Mouse (Mus musculus) ovary, postnatal 14 days (tissue): ENCODE measurements around the gene Tas2r130.
"Not testable (repeated sequence)": the region's sequence is repeated elsewhere in the genome, so short reads cannot be mapped to it uniquely, and the experiment has no call there.

ENCODE experiments used
- DNase-seq: peaks from one replicate; pipeline ENCODE4 v3.0.0; 2022; ENCODE audit warnings: low spot score

The Tas2r130 gene

DNA sequence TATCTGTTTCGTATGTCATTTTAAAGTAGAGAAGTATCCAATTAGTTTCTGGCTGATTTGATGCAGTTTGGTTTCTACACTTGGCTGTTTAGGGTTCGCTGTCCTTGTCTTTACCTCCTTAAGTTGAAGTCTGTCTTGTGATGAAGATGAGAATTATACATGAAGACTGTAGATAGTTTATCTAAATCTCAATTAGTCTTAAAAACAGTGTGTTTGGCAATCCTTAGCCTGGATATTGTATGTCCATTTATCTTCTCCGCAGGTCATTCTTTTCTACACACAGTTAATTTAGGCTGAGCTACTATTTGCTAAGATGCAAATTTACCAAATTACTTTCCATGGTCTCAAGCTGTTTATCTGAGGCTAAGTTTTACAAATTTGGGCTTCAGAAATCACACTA is at the start of gene Tas2r130:
Tas2r130 (minus strand) TSS at position 101 of the 400 bp plus-strand sequence.
- DNase-seq, result no peak

- no peak for DNase-seq
These were observed 48.1 kb upstream of the Tas2r130 start, which contains the start of gene Tas2r106 for GRCm38 (mm10) chr6:131678786-131679185. TSS of gene Tas2r106 (minus strand) at chr6:131678886.

DNA sequence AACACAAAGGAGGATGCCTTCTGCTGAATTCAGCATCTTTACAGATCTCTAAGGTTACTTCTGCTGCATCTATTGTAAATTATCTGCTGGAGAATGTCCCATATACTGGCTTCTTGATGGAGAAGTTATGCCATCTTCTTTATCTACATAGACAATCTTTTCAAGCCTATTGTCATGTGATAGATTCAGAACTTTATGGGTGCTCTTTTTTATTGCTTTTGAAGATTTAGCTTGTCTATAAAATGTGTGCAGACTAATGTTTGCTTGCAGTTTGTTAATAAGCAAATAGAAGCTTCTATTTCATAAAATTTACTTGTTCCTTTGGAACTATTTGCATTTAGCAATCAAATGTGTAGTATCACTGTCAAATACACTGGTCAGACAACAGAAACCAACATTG is 29.3 kb upstream of the Tas2r130 start, which contains the start of gene Tas2r107:
Tas2r107 (minus strand) TSS at position 101 of the 400 bp plus-strand sequence.
- no peak for DNase-seq

GRCm38 (mm10) chr6:131609956-131610355 is 20.8 kb downstream of the Tas2r130 start:
- DNase-seq, result not testable (repeated sequence)

- DNase-seq, result no peak
These were observed 25.9 kb downstream of the Tas2r130 start for GRCm38 (mm10) chr6:131604821-131605220.
